Mouse (Mus musculus) E14TG2a.4 (cell line): ENCODE results near the gene Fndc7.

Source experiments
- CTCF ChIP-seq: conservative IDR thresholded peaks from 2 replicates; pipeline ENCODE4 v1.5.1; 2014; ENCODE audit warnings: low read length
- POU5F1 ChIP-seq: IDR thresholded peaks from 2 replicates; pipeline ENCODE4 v1.6.1; 2014; ENCODE audit warnings: low read length, borderline replicate concordance

- TF ChIP-seq CTCF (no peak), POU5F1 (no peak)
Measured at GRCm38 (mm10) chr3:108867449-108867848, 22.4 kb downstream of the Fndc7 start.
